Mouse (Mus musculus): ENCODE data around the gene Slc36a1.
A peak's percentile ranks its signal among the peaks of the same experiment; 100 is the strongest.

Slc36a1 gene

DNA sequence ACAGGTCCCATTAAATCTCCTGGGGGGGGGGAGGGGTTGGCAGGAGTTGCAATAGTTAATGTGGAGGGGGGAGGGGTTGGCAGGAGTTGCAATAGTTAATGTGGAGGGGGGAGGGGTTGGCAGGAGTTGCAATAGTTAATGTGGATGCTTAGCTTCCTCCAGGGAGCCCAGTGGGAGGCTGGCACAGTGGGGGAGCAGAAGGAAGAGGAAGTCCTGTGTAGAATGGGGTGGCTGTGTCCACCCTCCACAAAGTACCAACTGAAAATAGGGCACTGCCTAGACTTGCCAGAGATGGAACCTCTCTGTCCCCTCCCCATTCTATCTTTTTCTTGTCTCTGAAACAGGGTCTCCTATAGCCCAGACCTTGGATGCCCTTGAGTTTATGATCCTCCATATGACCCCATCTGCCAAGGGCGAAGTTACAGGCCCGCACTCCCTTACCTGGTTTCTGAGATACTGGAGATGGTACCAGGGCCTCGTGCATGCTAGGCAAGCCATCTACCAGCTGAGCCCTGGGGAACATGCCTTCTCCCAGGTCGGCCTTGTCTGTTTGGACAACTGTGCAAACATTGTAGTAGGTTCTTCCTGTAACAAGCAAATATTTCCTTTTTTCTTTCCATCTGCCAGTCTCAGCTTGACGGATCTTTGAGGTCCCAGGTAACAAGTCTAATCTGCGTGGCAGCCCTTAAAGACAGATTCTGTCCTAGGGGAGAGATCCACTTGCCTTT is 5.6 kb downstream of the Slc36a1 start:
- DNase-seq, result no peak

DNA sequence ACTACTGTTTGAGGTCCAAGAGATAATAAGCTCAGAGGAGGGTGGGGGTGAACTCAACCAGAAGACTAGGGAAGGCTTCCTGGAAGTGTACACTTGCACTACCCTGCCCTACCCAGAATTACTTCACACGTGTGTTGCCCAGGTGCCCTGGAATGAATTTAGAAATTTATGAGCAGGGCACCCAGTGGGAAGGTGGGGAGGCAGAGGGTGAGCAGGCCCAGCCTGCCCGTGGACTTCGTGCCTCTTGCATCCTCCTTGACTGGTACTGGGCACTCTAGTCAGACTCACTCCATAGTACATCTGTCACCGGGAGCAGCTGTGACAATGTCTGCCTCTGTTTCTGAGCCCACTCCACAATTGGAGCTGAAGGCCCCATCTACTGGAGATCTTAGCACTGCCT is 9.4 kb downstream of the Slc36a1 start:
- no peak for DNase-seq

DNA sequence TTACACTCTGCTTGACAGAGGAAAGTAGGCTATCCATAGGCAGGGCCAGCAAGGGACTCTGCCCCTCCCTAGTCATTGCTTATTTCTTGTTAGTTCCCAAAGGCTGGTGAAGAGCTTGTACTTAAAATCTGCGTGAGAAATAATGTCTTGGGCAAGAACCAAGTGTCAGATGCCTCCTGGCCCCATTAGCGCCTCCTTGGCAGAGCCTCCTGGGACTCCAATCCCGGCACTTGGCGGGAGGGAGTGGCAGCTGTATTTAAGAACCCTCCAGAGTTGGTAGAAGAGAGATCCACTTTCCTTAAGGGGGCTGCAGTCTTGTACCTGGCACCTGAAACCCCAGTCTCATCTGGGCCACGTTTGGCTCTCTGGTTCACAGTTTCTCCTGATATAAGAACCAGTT is 10.0 kb downstream of the Slc36a1 start:
- no peak for DNase-seq

DNA sequence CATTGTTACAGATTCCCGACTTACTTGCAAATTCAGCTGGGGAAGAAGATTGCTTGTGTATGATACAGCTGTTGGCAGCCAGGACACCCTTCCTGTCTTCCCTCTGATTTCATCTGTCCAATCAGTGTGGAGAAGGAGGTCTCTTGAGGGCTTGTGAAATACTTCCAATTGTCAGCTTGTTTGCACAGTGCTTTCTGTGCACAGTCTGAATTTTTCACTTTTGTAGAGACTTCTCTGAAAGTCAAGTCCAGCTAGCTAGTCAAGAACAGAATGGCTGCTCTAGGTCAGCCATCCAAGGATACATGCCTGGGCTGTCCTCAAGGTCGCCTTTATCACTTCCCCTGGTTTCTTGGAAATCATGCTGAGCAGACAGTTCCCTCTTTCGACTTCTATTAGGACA is 10.8 kb downstream of the Slc36a1 start:
- no peak for DNase-seq

DNA sequence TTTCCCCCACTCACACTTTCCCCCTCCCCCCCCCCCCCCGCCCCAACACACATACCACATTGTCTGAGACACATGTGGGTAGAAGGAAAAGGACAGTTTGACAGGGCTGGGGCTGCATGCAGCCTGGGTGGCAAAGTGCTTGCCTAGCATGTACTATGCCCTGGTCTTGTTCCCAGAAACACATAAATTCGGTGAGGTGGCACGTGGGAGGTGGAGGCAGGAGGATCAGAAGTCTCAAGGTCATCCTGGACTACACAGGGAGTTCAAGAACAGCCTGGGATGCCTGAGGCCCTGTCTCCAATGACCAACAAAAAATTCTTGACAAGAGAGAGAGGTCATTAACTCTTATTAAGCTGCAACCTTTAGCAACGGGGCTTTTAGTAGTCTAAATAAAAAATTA is 11.9 kb downstream of the Slc36a1 start:
- DNase-seq, result no peak

DNA sequence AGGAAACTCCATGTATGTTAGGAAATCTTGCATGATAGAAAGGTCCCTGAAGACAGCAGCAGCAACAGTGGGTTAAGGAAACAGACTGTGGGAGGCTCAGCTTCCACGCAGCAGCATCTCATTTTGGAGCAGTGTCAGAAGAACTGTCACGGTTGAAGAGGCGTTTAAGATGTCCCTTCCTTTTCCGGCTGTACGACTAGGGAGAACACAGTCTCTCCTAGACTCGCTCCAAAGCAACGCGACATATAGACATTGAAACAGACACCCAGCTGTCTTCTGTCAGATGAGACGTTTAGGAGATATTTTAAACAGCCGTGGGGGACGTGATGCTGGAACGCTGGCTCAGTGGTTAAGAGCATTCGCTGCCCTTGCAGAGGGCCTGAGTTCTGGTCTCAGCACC is 12.7 kb downstream of the Slc36a1 start:
- no peak for DNase-seq

DNA sequence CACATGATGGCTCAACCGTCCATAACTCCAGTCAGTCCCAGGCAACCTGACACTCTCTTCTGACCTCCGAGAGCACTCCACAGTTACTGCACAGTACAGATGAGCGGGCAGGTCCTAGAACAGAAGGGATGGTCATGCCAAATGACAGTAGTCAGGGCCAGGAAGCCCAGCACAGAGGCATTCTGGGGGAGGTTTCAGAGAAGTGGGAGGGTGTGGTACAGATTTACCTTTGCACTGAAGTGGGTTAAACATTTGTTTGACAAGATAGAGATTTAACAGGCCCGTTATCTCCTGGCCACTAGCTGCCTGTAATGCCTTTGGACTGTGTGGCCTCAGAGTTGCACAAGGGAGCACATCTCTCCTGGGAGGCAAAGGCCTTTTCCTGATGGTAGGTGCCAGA is 13.3 kb downstream of the Slc36a1 start:
- DNase-seq, result no peak

DNA sequence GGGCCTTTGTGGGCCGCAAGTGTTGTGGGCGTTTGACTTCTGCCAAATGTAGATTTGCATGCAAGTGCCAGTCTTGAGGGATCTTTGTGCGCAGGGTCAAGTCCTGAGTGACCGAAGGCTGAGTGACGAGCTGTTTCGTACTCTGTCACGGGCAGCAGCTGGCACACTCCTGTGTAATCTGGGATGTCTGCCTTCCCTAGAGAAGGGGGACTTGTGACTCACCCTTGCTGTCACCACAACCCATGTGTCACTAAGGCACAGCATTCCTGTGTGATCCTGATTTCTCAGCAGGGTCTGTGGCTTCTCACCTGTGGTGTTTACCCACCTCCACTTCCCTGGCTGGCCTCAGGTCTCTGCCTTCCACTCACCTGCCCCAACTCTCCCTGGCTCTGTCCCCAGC is 13.7 kb downstream of the Slc36a1 start:
- no peak for DNase-seq

DNA sequence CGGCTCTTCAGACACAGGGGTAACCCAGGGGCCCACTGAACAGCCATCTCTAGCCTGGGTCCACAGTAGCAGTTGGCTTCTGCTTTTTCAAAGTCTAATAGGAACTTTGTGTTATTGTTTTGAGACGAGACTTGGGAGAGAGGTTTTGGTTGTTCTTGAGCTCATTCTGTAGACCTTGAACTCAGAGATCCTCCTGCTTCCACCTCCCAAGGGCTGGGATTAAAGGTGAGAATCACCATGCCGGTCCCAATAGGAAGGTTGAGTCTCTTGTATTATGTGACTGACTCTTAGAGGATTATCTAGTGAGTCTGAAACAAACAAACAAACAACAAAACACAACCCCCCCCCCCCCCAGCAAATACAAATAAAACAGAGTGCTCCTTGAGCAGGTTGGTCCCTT is 14.3 kb downstream of the Slc36a1 start:
- DNase-seq, result no peak

DNA sequence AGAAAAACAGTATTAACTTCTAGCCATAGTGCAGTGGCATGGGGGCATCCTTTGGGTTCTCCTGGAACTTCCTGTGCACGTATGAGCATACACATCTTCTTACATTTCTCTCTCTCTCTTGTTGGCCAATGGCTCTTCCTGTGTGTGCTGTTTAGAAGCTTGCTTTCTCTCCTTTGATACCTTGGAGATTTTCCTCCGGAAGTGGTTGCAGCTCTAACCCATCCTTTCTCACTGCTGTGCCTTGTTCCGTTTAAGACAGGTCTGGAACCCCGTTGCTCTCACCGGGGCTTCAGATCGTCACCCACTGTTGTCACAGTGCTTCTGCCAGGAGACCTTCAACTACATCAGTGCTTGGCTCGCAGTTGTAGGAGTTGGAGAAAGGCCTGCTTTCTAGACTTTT is 17.2 kb downstream of the Slc36a1 start:
- DNase-seq, result no peak

DNA sequence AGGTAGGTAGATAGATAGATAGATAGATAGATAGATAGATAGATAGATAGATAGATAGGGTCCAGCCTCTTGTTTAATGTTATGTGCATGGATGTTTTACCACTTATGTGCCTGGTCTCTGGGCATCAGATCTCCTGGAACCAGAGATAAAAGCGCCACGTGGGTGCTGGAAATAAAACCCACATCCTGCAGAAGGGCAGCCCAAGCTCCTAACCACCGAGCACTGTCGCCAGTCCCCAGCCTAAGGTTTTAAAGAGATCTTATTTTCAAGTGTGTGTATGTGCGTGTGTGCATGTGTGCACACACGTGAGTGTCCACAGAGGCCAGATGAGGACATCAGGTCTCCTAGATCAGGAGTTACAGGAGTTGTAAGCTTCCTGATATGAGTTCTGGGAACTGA is 26.9 kb downstream of the Slc36a1 start:
- no peak for DNase-seq

DNA sequence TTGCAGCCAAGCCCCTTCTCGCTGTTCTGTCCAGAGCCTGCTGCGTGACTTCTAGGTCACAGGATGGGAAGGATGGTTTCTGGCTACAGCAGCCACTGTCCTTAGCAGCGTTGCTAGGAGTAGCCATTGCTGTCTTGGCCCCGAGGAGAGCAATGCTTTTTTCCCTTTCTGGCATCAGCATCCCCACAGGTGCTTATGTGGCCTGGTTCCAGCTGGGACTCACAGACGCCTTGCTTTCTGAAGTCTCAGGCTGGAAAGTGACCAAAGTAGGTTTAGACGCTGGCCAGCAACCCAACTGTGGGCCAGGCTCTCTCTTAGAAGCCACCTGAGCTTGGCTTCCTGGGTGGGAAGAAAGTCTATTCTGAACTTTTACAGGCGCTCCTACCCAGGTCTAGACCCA is 30.1 kb downstream of the Slc36a1 start:
- peak; percentile 74 for DNase-seq

DNA sequence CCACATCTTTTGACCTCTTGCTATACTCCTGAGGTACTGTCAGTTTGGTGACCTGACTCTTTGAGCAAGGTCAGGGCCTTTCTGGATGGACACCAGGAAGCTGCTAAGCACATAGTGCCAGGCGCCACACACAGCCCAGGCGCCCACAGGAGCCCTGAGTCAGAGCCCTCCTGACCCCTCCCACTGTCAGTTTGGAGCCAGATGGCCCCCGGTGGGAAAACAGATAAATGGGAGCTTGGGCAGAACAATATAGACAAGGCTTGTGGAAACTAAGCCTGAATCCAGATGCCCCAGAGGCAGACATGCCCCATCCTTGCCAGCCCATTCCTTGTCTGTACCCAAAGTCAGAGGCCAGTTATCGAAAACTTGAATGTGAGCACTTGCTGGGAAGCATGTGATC is 30.6 kb downstream of the Slc36a1 start:
- no peak for DNase-seq

DNA sequence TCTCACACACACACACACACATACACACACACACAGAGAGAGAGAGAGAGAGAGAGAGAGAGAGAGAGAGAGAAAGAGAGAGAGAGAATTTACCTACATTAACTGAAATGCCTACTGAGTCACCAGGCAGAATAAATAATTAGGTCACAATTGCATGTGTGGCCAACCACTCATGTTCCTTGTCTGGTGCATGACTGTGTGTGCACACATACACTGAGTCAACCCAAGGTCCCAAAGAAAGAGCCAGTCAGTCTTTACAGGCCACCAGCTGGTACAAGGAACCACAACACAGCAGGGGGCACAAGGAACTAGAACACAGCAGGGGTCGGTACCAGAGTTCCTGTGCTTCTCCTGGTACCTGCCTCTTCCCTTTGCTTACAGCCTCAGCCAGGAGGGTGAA is 32.7 kb downstream of the Slc36a1 start:
- DNase-seq, result no peak

DNA sequence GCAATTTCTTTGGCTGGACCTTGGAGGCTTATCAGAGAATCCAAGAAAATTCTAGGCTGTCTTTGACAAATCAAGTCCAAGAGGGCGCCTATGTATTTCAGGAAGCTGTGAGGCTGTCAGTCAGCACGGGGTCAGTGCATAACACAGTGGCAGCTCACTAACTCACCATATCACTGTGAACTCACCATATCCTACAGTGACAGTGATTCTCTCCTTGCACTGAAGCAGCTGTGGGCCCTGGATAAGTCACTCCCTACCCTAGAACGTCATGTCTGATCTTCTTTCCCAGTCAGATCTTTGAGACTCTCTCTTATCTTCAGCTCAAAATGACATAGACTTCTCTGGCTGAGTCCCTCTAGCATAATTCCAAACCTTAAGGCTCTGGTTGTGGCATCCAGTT is 35.3 kb downstream of the Slc36a1 start:
- no peak for DNase-seq

DNA sequence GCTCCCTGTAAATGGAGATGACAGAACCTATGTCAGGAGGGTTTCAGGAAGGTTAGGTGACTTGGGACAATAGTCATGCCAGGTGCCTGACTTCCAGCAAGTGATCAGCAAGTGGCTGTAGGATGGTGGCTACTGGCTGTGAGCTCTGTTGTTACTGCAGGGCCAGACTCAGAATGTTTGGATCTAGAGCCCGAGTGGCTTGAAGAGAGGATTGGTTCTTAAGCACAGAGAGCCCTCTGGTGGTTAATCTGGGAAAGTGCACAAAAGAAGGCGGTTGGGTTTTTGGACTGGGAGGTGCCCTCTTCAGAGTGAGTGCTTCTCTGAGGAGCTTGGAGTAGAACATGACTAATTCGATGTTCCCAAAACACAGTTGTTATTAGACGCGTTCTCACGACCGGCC is 36.4 kb downstream of the Slc36a1 start:
- DNase-seq, result peak; percentile 77

DNA sequence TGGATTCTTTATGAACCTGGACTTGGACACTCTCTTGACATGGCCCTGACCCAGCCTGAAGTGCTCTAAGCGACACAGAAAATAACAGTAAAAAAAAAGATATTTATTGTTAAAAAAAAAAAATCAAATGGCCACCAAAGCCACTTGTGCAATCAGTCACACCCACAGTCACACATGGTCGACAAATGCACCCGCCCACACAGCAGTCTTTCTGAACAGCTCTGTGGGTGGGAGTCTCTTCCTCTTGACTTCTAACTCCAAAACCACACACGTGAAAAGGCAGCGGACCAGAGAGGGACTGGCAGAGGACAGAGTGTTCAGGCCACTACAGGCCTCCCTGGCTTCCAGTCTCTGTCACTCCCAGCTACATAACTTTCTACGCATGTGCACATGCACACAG is 46.4 kb downstream of the Slc36a1 start:
- no peak for DNase-seq

DNA sequence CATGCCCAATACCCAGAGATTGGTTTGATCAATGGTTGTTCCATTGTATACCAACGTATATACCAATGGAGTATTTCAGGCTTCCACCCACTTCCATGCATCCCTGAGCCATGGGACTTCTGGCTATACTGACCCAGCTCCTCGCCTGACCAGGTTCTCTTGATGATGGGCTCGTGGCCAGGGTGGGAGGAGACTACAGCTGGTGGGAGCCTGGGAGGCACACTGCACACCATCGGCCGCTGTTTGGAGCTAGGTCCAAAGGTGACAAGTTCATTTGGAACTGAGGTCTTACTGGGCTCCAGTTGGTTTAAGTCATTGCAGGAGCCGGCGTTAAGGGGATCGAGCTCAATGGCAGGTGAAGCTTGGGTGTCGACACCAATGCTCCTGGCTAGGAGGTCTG is 49.2 kb downstream of the Slc36a1 start:
- DNase-seq, result no peak

DNA sequence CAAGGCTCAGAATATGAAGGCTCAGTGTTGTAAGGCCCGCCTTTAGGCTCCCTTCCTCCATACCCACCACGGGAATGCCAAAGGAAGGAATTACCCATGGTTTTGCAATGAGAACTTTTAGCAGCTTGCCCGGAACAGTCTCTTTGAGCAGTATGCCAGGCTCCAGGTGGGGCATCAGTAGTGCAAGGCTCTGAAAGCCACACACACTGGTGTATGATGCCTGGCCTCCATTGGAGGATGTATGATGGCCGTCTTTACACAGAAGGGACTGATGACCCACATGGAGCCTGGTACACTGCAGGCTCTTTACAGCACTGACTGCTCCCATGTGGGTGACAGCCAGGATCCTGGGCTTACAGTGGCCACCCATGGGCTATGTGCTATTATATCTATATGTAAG is 57.0 kb downstream of the Slc36a1 start:
- DNase-seq, result no peak

DNA sequence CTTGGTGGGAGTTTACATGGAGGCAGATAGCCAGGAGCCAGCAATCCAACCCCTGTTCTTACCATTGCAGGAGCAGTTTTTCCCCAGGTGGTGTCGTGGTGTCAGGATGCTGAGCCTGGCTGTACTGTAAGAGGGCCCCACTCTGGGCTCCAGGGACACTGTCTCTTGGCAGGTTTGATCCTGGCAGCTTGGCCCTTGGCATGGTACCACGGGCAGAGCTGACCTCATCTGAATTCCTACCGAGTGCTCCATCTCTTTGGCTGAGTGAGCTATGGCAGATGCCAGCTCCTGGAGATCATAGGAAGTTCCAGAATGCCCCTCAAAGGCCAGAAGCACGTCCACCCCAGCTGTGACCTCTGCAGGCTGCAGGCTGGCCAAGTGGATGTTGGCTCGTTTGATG is 57.9 kb downstream of the Slc36a1 start:
- DNase-seq, result peak; percentile 95

DNA sequence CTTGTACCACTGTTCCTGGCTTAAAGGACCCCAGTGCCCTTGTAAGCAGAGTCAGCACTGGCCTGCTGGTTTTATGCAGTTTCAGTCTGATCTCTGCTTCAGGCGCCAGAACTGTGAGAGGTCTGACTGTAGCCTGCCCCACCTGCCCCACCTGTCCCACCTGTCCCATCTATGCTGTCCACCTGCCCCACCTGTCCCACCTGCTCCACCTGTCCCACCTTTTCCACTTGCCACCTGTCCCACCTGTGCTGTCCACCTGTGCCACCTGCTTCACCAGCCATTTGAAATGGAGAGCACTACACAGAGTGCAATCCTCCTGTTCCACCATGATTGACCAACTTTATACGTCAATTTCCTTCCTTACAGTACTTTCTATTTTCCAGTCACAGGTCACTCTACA is 60.2 kb downstream of the Slc36a1 start:
- no peak for DNase-seq

DNA sequence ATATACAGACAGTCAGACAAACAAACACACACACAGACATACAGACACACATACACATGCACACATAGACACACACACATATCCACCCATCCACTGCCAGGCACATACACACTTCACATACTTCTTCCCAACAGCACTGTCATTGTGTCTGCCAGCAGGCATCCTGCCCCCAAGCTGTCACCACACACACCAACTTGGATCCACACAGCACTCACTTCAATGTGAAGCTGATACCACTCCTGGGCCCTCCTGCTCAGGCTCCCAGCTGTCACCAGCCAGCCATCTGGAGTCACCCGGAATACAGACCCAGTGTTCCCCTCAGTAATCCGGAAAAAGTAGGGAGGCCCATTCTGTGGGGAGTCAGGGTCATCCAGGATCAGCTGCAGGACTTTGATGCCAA is 61.5 kb downstream of the Slc36a1 start:
- no peak for DNase-seq

DNA sequence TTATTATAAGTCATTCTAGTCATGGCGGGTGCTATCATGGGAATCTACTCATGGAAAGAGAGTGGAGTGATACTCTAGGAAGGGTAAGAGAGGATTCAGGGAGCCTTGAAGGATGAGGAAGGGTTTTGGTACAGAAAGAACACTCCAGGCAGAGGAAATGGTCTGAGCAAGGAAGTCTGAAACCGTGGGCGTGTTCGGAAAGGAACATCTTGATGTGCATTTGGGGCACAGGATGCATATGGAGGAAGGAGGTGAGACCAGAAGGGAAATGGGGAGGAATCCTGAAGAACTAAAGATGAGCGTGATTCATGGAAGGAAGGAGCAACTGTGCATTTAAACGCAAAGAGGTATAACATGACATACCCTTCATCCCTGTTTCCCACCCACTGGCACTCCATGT is 64.4 kb downstream of the Slc36a1 start:
- no peak for DNase-seq

DNA sequence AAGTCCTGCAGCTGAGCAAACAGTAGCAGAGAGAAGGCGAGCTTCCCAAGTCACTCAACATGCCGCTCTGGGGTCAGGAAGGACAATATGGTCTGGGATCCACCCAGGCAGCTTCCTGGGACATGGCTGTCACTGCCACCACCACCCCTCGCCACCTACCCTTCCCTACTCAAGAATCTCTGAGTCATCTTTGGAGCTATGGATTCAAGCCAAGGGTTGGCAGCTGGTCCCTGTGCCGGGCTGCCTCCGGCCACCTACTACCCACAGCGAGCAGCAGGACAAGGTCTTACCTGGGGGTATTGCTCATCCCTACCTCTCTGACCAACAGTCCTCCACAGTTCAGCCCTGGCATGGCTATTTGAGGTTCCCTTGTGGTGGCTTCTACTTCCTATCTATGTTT is 70.6 kb downstream of the Slc36a1 start:
- DNase-seq, result peak; percentile 89
